Mouse (Mus musculus): ENCODE results near the gene Pip5k1b.

GRCm38 (mm10) chr19:24391519-24392251 is 164.0 kb downstream of the Pip5k1b start:
- TF ChIP-seq CTCF (IDR thresholded peaks at IDR 0.05; ENCODE audit: extremely low read depth, insufficient read length, insufficient replicate concordance, low read depth, low read length), result no peak
- no peak for TF ChIP-seq POLR2A (IDR thresholded peaks at IDR 0.05; ENCODE audit: low read depth, low read length)

All from small intestine, adult 2 months (tissue).